Mouse (Mus musculus) heart, embryonic 12.5 days (tissue): ENCODE results near the gene Isoc2b. TPM values are rescaled to one million over a fixed set of nuclear protein-coding genes. Genes with fewer than 3 reads are reported as not detected.
A peak's percentile ranks its signal among the peaks of the same experiment; 100 is the strongest.
"Not testable (repeated sequence)": the region's sequence is repeated elsewhere in the genome, so short reads cannot be mapped to it uniquely, and the experiment has no call there.

Experiments
- ATAC-seq: fragments of 200-750 bp; cut with Nextera tagmentation; 2 replicates; pipeline ENCODE4 v1.8.0; 2017; ENCODE audit warnings: moderate TSS enrichment, moderate library complexity; ENCODE audit not compliant: insufficient number of reproducible peaks, low FRiP score
- H3K27ac ChIP-seq: fragments of 300-500 bp; sonication (generic); 2 replicates; pipeline ENCODE4 v1.5.1; 2016; ENCODE audit warnings: mild to moderate bottlenecking, moderate library complexity; ENCODE audit not compliant: poor library complexity, severe bottlenecking
- H3K27me3 ChIP-seq: fragments of 300-500 bp; sonication (generic); replicated peaks from 2 replicates; pipeline ENCODE4 v1.6.1; 2016; ENCODE audit warnings: mild to moderate bottlenecking, moderate library complexity
- H3K36me3 ChIP-seq: fragments of 300-500 bp; sonication (generic); 2 replicates; pipeline ENCODE4 v1.6.1; 2016; ENCODE audit warnings: mild to moderate bottlenecking, moderate library complexity
- H3K4me1 ChIP-seq: fragments of 300-500 bp; sonication (generic); replicated peaks from 2 replicates; pipeline ENCODE4 v1.6.1; 2016; ENCODE audit warnings: mild to moderate bottlenecking
- H3K4me2 ChIP-seq: fragments of 300-500 bp; sonication (generic); 2 replicates; pipeline ENCODE4 v1.6.1; 2016; ENCODE audit warnings: mild to moderate bottlenecking, moderate library complexity
- H3K4me3 ChIP-seq: fragments of 300-500 bp; sonication (generic); 2 replicates; pipeline ENCODE4 v1.5.1; 2016; ENCODE audit warnings: mild to moderate bottlenecking
- H3K9ac ChIP-seq: fragments of 300-500 bp; sonication (generic); 2 replicates; pipeline ENCODE4 v1.6.1; 2016; ENCODE audit warnings: mild to moderate bottlenecking, moderate library complexity
- H3K9me3 ChIP-seq: fragments of 300-500 bp; sonication (generic); replicated peaks from 2 replicates; pipeline ENCODE4 v1.6.1; 2016; ENCODE audit warnings: mild to moderate bottlenecking, moderate library complexity
- WGBS: fragments of 180-500 bp; shearing (Covaris S2); methylation state at CpG from one replicate; pipeline ENCODE4 v1.1.7; 2016; 5-methylcytosine and 5-hydroxymethylcytosine counted together
- polyA plus RNA-seq: library from polyadenylated mRNA; unstranded; fragments of >200 nt; fragmentation: Nextera tagmentation; extraction: Ambion mirVana; gene quantifications from 2 replicates; pipeline ENCODE4 v1.2.1, GENCODE M21; 2016

The Isoc2b gene
- polyA plus RNA-seq, 1 experiment from 2014 or later = 3.9 TPM

DNA sequence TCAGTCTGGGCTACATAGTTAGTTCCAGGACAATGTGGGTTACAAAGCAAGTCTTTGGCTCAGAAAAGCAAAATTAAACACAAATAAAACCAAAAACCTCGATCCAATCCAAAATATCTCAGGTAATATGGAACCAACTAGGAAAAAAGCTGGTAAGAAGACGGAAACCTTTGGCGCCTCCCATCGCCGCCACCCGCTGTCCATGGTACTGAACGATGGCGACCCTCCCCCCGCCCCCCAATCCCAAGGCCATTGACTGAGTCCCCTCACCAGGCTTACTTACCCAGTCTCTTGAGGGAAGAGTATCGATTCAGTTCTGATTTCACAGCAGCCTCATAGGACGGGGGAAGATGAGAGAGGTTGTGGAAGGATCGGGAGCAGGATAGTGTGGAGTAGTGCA, 39.6 kb downstream of the Isoc2b start:
- H3K9me3 ChIP-seq = no peaks in the 10 kb centered on the region
- H3K4me3 ChIP-seq = no peak overlapping the region
- no peak overlapping the region for H3K9ac ChIP-seq
- 3% methylated on average over 12 of the region's 12 CpGs for WGBS
- H3K36me3 ChIP-seq = no peaks in the 10 kb centered on the region
- H3K27me3 ChIP-seq = peaks cover 61% of the 10 kb centered on the region
- no peaks in the 10 kb centered on the region for H3K4me1 ChIP-seq
- ATAC-seq = no peak
- no peak overlapping the region for H3K4me2 ChIP-seq
- H3K27ac ChIP-seq = no peak overlapping the region

DNA sequence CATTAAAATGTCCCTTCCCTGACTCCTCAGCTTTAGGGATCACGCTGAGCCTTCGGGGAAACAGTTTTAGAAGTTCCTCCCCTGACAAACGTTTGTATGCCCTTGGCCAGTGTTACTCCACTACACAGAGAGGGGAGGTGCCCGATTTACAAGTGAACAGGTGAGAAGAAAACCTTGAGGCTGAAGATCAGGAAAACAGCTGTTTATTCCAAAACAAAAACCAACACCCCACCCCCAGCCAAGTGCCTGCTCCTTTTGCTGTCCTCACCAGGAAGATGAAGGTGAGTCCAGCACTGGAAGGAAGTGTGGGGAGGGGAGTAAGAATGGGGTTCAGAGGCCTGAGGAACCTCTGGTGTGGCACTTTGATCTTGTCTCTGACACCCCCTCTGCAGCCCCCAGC, 44.7 kb downstream of the Isoc2b start:
- WGBS = 46% methylated on average over 4 of the region's 4 CpGs
- no peak for ATAC-seq
- Histone ChIP-seq H3K27me3 (peaks cover 17% of the 10 kb centered on the region), H3K36me3 (no peaks in the 10 kb centered on the region), H3K9me3 (no peaks in the 10 kb centered on the region), H3K27ac (no peak overlapping the region), H3K4me3 (no peak overlapping the region), H3K4me2 (no peak overlapping the region), H3K4me1 (peaks cover 16% of the 10 kb centered on the region; the same call in 1 of the 2 replicates), H3K9ac (no peak overlapping the region)

DNA sequence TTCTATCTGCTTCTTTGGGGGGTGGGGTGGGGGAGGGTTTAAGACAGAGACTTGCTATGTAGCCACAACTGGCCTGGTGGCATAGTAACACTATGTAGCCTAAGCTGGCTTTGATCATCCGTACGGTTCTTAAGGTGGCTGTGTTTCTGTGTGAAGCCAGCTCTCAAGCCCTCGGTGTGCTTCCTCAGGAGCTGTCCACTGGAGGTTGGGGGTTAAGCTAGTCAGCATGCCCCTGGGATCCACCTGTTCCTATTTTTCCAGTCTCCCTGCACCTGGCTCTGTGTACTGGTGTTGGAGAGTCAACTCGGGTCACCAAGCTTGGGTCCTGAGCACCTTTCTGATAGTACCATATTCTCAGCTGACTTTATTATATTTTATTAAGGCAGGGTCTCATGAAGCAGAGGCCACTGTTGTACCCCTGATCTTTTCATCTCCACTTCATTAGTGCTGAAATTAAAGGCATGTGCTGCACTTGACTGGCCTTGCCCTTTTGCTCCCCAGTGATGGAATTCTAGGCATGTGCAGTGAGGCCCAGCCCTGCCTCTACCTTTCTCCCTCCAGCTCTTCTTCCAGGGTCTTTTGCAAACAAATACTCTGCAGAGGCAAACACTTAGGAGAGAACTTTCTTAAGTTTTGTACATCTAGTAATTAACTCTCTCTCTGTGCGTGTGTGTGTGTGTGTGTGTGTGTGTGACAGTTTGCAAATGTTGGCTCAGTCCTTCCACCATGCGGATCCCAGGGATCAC, 47.7 kb downstream of the Isoc2b start:
- no peak overlapping the region for H3K27ac ChIP-seq
- H3K36me3 ChIP-seq = no peaks in the 10 kb centered on the region
- peaks cover 3% of the 10 kb centered on the region; the same call in 1 of the 2 replicates for H3K27me3 ChIP-seq
- no peak overlapping the region for H3K9ac ChIP-seq
- 62% methylated on average over 6 of the region's 6 CpGs for WGBS
- no peak overlapping the region for H3K4me3 ChIP-seq
- no peak for ATAC-seq
- H3K4me2 ChIP-seq = no peak overlapping the region
- peaks cover 16% of the 10 kb centered on the region; the same call in 1 of the 2 replicates for H3K4me1 ChIP-seq
- no peaks in the 10 kb centered on the region for H3K9me3 ChIP-seq

DNA sequence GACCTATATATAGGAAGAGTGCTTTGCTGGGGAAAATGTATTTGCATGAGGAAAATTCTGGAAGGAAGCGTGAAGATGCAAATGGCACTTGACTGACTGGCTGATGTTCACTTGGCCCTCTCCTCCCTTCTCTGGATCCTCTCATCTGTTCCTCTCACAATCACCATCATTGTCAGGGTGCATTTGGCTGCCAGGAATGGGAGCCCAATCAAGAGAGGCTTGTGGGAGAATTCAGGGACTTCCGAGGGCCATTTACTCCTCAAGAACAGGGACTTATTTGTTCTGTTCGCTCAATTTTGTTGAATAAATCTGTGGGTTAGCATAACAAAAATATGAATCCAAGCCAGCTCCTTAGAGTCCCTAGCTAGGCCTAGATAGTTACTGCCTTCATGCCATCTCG, 48.4 kb downstream of the Isoc2b start:
- H3K27me3 ChIP-seq = peaks cover 3% of the 10 kb centered on the region; the same call in 1 of the 2 replicates
- 79% methylated on average over 4 of the region's 4 CpGs for WGBS
- ATAC-seq = no peak
- no peaks in the 10 kb centered on the region for H3K36me3 ChIP-seq
- peaks cover 16% of the 10 kb centered on the region; the same call in 1 of the 2 replicates for H3K4me1 ChIP-seq
- no peak overlapping the region for H3K27ac ChIP-seq
- no peak overlapping the region for H3K4me3 ChIP-seq
- no peak overlapping the region for H3K4me2 ChIP-seq
- H3K9ac ChIP-seq = no peak overlapping the region
- no peaks in the 10 kb centered on the region for H3K9me3 ChIP-seq

DNA sequence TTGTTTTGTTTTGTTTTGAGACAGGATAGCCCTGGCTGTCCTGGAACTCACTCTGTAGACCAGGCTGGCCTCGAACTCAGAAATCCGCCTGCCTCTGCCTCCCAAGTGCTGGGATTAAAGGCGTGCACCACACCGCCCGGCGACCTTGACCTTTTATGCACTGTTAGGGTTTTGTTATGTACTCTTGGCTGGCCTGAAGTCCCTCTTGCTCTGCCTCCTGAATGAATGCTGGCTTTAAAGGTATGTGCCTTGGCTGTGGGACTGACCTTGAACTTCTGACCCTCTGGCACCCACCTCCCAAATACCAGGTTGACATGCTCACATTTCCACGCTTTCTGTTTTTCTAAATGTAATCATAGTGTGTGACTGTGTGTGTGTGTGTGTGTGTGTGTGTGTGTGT, 49.1 kb downstream of the Isoc2b start:
- H3K27me3 ChIP-seq, ATAC-seq, H3K27ac ChIP-seq, H3K36me3 ChIP-seq, H3K9ac ChIP-seq, H3K9me3 ChIP-seq, H3K4me2 ChIP-seq, H3K4me3 ChIP-seq: not testable (repeated sequence)
- peaks cover 16% of the 10 kb centered on the region; the same call in 1 of the 2 replicates for H3K4me1 ChIP-seq
- WGBS = 84% methylated on average over 7 of the region's 7 CpGs

DNA sequence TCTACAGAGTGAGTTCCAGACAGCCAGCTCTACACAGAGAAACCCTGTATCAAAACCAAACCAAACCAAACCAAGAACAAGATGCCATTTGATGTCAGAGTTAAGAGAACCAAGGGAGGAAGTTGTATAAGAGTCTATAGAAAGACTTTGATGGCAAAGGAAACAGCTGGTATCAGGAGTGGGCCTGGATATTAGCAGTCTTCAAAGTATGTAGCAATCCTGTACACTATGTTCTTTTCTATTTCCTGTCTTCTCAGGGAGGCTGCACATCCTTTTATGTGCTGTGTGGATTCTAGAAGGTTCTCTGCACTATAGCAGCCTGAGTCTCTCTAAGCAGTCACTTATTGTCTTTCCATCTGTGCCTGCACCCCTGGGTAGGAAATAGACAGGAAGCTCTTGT, 53.5 kb downstream of the Isoc2b start:
- H3K9ac ChIP-seq = no peak overlapping the region
- no peak for ATAC-seq
- H3K9me3 ChIP-seq = no peaks in the 10 kb centered on the region
- H3K27ac ChIP-seq = no peak overlapping the region
- H3K4me2 ChIP-seq = no peak overlapping the region
- no peaks in the 10 kb centered on the region for H3K27me3 ChIP-seq
- H3K36me3 ChIP-seq = no peaks in the 10 kb centered on the region
- H3K4me1 ChIP-seq = peaks cover 8% of the 10 kb centered on the region
- no peak overlapping the region for H3K4me3 ChIP-seq

DNA sequence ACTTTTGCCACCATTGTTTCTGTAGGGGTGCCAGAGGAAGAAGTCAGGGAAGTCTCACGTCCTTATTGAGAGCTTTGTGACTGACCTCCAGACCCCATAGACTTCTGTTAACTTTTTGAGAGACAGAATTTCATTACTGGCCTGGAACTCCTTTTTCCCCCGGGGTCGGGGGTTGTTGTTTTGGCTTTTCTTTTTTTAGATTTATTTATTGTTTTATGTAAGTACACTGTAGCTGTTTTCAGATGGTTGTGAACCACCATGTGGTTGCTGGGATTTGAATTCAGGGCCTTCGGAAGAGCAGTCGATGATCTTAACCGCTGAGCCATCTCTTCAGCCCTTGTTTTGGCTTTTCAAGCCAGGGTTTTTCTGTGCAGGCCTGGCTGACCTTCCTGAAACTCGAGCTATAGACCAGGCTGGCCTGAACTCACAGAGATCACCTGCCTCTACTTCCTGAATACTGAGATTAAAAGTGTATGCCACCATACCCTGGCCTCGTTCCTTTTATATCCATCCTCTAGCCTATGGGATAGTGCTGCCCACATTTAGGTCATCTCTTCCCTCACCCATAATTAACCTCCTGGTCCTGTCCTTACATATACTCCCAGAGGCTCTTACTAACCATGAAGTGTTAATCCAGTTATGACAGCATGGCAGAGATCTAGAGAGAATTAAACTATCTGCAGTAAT, 56.8 kb downstream of the Isoc2b start:
- WGBS = 25% methylated on average over 8 of the region's 8 CpGs
- ATAC-seq = no peak

DNA sequence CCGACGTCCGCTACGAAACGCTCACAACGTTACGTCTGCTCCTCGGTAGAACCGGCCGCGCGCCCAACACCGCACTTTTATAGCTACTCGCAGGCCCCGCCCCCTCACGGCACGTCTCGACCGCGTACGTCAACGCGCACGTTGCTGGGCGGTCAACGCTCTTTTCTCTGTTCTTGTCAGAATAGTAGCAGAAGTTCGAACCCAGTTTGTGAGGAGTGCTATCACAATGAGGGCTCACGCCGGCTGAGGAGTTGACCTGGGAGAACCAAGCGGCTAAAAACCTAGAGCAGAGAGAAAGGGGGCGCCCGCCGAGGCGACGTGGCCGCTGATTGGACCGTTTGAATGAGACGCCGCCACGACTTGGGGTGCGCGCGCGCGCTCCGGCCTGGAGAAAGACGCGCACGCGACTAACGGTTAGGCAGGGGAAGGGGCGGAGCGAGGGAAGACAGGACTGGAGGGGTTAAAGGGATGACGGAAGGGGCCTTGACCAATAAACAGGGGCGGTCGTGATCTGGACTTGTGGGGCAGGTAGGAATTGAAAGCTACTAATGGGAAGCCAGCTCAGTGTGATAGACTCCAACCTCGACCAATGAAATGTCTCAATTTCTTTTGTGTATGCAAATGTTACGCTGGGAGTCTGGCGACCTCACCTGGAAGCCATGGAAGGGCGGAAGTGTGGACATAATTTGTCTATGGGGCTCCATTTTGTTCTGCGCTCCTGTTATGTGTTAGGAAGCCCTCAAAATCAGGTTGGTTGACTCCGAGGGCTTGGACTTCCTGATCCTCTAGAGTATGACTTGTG, 57.6 kb downstream of the Isoc2b start, which contains the start of gene Ube2s:
Ube2s (minus strand) TSS at position 288 of the 802 bp plus-strand sequence.
- Histone ChIP-seq H3K9ac (peak within 1 kb of the TSS; percentile 100), H3K4me2 (peak within 1 kb of the TSS; percentile 77), H3K27ac (peak within 1 kb of the TSS; percentile 87), H3K4me1 (peaks cover 29% of the 10 kb centered on the region), H3K27me3 (no peaks in the 10 kb centered on the region), H3K4me3 (peak within 1 kb of the TSS; percentile 100), H3K9me3 (no peaks in the 10 kb centered on the region), H3K36me3 (peaks cover 32% of the 10 kb centered on the region)
- peak; percentile 99 for ATAC-seq
- WGBS = under 1% methylated on average over 62 of the region's 62 CpGs

More for the DNA sequence above, 56.8 kb downstream of the Isoc2b start:
- H3K9ac ChIP-seq = no peak overlapping the region
- peak overlapping the region; percentile 69 for H3K4me2 ChIP-seq
- peaks cover 28% of the 10 kb centered on the region for H3K36me3 ChIP-seq
- H3K9me3 ChIP-seq = no peaks in the 10 kb centered on the region
- H3K27ac ChIP-seq = peak overlapping the region; percentile 78
- peak overlapping the region; percentile 100 for H3K4me3 ChIP-seq
- H3K4me1 ChIP-seq = peaks cover 29% of the 10 kb centered on the region
- H3K27me3 ChIP-seq = no peaks in the 10 kb centered on the region

DNA sequence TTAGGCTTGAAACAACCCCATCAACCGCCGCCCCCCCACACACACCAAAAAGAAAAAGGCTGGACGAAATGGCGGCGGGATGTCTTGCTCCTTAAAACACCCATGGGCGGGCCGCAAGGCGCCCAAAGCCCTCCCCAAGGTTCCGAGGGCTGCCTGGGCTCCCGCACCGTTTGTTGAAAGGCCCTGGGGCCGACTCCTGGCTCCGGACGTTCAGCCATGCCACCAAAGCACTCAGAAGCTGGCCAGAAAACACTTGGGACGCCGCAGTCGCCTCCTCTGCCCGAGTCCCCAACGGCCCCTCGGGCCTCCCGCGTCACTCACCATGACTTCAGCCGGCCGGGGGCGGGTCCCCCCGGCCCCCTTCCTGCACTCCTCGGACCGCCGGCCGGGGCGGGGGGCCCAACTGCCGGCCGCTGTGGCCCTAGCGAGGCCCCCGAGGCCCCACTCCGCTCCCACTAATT, 58.2 kb downstream of the Isoc2b start:
- no peaks in the 10 kb centered on the region for H3K27me3 ChIP-seq
- peaks cover 38% of the 10 kb centered on the region for H3K36me3 ChIP-seq
- under 1% methylated on average over 33 of the region's 36 CpGs for WGBS
- no peaks in the 10 kb centered on the region for H3K9me3 ChIP-seq
- no peak for ATAC-seq
- H3K9ac ChIP-seq = peak overlapping the region; percentile 100
- peak overlapping the region; percentile 77 for H3K4me2 ChIP-seq
- peak overlapping the region; percentile 87 for H3K27ac ChIP-seq
- peaks cover 29% of the 10 kb centered on the region for H3K4me1 ChIP-seq
- H3K4me3 ChIP-seq = peak overlapping the region; percentile 100

DNA sequence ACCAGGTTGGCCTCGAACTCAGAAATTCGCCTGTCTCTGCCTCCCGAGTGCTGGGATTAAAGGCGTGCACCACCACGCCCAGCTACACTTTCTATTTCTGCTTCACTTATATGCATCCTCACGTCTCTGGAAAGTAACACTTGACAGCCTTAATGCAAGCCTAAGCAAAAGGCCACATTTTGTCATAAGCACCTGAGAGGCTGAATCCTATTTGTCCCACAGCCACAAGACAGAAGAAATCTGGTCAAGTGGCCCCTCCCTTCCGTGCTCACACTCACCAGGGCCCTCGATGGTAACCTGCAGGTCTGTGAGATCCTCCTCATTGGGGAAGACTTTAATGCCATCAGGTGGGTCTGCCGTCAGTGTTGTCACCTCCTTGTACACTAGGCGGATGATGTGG, 58.9 kb downstream of the Isoc2b start:
- H3K36me3 ChIP-seq = peaks cover 46% of the 10 kb centered on the region
- H3K4me1 ChIP-seq = peaks cover 29% of the 10 kb centered on the region
- not testable (repeated sequence) for H3K9me3 ChIP-seq, H3K27ac ChIP-seq, ATAC-seq, H3K27me3 ChIP-seq
- H3K9ac ChIP-seq = peak overlapping the region; percentile 100
- peak overlapping the region; percentile 77 for H3K4me2 ChIP-seq
- 35% methylated on average over 10 of the region's 10 CpGs for WGBS
- peak overlapping the region; percentile 100 for H3K4me3 ChIP-seq

DNA sequence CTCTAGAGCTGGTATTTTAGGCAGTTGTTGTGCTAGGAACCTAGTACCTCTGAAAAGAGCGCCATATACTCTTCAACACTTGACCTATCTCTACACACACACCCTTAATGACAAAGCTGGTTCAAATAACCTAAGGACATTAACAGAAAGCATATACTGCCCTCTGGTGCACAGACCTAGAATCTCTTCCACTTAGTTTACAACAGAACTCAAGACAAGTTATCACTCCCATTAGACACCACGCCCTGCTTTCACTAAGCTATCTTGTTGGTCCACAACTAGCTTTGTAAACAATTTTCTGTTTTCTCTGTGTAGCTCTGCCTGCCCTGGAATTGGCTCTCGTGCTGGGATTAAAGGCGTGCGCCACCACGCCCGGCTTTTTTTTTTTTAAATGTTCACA, 63.3 kb downstream of the Isoc2b start:
- H3K4me2 ChIP-seq = no peak overlapping the region
- H3K4me1 ChIP-seq = peaks cover 23% of the 10 kb centered on the region
- no peak overlapping the region for H3K9ac ChIP-seq
- no peaks in the 10 kb centered on the region for H3K27me3 ChIP-seq
- H3K36me3 ChIP-seq = peaks cover 60% of the 10 kb centered on the region
- H3K4me3 ChIP-seq = no peak overlapping the region
- H3K9me3 ChIP-seq = no peaks in the 10 kb centered on the region
- peak; percentile 74 for ATAC-seq
- WGBS = 86% methylated on average over 7 of the region's 7 CpGs
- H3K27ac ChIP-seq = no peak overlapping the region
